Mouse (Mus musculus) v-Abl transformed pro-B cells (cell line): ENCODE results near the gene Slc35f1.

Source experiments
- in situ Hi-C, 2 experiments: fragments of 400-800 bp; cut with MboI; formaldehyde crosslinking; loops; one replicate each; pipeline ENCODE4 v1.15.1; 2025; ENCODE audit not compliant: unreplicated experiment in 2 of 2

Gene Slc35f1

GRCm38 (mm10) chr10:52918715-52919114, 228.4 kb downstream of the Slc35f1 start:
- in situ Hi-C loops, result no loop called here

- in situ Hi-C loops, result no loop called here
Measured at GRCm38 (mm10) chr10:52923143-52923542, 232.8 kb downstream of the Slc35f1 start.

GRCm38 (mm10) chr10:52926330-52926729, 236.0 kb downstream of the Slc35f1 start:
- in situ Hi-C loops, result no loop called here

DNA sequence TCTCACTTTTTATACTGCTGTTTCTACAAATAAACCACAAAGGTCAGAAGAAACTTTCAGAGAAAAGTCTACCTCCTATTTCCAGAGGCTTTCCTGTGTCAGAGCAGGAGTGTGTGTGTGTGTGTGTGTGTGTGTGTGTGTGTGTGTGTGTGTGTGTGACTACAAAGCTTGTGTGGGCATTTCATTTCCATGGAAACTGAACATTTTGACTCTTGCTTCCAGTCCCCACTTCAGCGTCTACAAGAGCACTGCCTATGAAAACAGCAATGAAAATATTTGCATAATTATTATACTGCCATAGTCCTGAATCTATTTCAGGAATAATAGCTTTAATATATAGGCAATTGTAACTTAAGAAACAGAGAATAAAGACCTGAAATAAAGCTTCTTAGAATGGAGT, 241.8 kb downstream of the Slc35f1 start:
- in situ Hi-C loops, result no loop called here

GRCm38 (mm10) chr10:52934615-52935014, 244.3 kb downstream of the Slc35f1 start:
- in situ Hi-C loops, result no loop called here

DNA sequence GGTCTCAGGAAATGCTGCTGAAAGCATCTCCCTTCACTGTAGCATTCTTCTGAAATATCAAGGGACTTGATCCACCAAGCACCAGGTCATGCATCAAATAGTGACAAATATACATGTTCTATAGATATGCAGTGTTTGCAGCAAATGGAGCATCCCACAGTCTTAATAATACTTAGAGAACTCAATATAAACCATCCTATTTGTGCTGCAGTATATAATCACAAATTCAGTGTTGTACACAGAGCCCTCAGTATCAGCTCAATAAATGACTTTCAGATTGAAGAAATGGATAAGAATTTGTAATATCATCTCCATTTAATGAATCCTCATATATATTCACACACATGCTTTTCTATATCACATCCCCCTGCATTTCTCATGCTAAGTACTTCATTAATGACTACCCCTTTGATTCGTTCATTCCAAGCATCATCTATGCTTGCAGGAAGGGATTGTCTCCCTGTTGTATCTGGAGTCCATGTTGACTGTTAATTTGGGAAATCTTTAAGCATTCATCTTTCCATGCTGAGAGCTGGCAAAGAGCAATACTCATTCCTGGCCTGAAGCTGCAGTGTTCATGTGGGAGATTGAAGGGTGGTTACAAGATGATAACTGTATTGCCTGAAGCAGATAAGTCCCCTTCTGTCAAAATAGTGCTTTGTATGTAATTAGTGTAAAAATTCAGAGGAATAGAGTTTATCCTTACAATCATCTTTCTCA, 249.9 kb downstream of the Slc35f1 start:
- in situ Hi-C loops, result no loop called here

- in situ Hi-C loops, result no loop called here
Measured at GRCm38 (mm10) chr10:52940831-52941216, 250.5 kb downstream of the Slc35f1 start.

DNA sequence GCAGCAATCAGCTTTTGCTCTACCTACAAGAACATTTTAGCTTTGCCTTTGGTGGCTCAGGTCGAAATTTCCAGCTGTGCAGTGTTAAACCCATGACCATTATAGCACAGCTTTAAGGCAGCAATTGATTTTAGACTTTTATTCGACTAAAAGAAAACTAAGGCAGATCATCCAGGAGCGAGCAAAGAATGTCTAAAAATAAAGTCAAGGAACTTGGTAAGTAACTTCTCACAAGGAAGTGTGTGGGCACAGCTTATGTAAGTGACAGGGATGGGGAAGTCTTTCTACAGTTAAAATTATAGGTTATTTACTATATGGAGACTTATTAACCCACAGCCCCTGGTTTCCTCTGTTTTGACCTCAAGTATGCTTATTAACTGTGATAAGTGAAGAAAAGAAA, 262.2 kb downstream of the Slc35f1 start:
- in situ Hi-C loops, result no loop called here

- in situ Hi-C loops, result no loop called here
Measured at GRCm38 (mm10) chr10:52956728-52957127, 266.4 kb downstream of the Slc35f1 start.

- in situ Hi-C loops, result no loop called here
Measured at GRCm38 (mm10) chr10:52979251-52979650, 288.9 kb downstream of the Slc35f1 start.

- in situ Hi-C loops, result no loop called here
Measured at GRCm38 (mm10) chr10:52982836-52983235, 292.5 kb downstream of the Slc35f1 start.

DNA sequence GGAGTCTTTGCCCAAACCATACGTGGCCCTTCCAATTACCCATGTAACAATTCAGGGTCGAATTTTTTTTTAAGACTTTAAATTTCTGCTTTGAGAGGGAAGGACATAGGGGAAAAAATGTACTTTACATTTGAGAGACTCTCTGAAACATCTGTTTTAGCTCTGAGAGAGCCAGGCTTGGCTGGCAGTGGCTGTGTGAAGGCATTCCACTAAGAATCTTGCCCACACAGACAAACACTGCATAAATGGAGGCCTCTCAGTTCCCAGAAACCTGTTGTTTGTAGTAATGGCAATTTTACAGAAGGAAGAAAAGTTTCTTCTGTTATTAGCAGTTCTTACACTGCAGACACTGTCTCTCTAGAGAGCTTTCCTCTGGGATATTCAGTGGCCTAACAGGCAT, 301.9 kb downstream of the Slc35f1 start:
- in situ Hi-C loops, result no loop called here

DNA sequence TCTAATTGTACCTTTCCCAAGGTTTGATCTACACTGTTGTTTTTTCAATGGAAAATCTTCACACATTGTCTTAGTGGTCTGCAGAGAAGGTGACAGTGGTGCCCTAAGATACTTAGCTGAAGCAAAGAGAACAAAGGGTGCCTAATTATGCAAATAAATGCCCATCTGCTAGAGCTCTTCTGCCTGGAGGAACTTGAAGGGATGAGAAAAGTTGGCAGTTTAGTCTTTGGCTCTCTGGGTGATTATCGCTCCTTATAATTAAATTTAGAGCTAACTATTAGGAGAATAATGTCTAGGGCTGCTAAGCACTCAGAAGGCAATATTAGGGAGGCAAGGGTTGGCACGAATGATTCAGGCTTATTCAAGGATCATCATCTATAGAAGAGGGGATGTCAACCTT, 306.6 kb downstream of the Slc35f1 start:
- in situ Hi-C loops, result no loop called here

DNA sequence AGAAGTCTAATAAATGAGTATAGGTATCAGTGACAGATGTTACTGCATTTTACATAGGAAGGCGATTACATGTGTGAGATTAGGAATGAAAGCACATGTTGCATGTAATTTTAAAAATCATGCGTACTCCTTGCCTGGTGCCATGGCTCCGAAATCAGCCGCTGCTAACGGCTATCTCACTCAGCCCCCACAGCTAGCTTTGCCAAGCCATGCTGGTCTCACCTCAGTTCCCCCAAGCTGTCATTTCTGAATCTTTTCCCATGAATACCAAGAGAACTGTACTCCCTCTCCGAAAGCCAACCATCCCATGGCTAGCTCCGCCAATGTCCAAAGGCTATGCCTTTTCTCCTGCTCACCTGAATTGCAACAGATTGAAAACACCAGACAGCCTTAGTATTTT, 310.8 kb downstream of the Slc35f1 start:
- in situ Hi-C loops, result no loop called here

DNA sequence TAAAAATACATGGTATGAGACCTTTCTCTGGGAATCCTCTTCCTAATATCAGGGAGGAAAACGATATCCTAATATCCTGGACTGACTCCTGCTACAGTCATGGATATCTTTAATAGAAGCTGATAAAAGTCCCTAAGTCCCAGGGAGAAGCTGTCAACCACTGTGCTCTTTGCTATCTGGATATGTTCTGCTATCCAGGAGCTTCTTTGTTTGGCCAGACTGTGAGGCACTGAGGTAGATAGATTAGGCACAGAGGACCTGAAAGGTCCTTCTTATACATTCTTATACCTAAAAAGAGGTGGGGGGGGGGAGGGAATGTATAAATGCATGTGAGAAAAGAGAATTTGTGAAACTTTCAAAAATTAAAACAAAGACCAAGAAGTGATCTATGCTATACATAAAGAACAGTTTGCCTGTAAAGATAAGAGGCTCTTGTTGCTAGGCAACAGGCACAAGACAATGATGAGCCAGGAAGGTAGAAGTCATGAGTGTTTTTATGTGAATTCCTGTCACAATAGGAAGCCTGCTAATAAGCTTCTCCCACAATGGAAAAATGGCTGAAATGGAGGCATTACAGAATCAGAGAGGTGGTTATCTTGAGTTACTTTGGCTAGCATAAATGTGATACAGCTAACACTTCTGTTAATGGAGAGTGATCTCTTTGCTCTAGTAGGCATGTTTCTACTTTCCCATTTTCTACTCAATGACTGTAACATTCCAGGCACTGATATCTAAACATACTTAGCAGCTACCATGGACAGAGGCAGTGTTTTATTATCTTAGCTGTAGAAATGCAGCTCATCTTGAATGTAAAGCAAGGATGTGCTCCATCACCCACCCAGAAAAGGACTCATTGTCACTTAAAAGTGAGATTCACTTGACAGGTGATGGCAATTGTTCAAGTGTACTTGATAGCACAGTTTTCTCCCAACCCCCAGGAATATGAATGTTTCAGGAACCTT, 316.2 kb downstream of the Slc35f1 start:
- in situ Hi-C loops, result no loop called here

- in situ Hi-C loops, result no loop called here
Measured at GRCm38 (mm10) chr10:53013878-53014277, 323.5 kb downstream of the Slc35f1 start.

GRCm38 (mm10) chr10:53028454-53028853, 338.1 kb downstream of the Slc35f1 start:
- in situ Hi-C loops, result no loop called here

GRCm38 (mm10) chr10:53035202-53035601, 344.9 kb downstream of the Slc35f1 start:
- in situ Hi-C loops, result no loop called here

DNA sequence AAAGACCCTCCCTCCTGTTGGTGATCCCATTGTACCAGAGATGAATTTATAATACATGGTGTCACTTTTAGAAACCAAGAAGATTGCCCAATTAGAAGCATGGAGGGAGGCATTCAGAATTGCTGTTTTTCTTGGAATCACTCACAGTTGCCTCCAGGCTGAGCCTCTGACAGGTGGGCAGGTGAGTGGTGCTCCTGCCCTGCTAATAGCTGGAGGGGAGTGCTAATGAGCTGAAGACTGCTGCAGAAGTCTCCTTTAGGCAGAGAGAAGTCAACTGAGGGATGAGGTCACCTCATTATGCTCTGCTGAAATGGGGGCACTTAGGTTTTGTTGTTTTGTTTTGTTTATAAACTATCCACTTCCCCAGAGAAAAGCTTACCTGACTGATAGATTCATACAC, 355.6 kb downstream of the Slc35f1 start:
- in situ Hi-C loops, result no loop called here

DNA sequence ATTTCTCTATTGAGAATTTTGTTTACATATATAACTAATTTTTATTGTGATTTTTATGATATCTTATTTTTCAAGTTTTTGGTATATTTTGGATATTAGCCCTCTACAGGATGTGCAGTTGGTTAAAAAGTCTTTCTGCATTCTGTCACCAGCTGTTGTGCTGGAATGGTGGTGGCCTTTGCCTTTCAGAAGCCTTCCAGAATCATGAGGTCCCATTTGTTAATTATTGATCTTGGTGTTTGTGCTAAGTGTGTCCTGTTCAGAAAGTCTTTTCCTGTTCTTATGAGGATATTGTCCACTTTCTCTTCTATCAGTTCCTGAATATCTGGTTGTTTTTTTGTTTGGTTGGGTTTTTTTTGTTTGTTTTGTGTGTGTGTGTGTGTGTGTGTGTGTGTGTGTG, 362.2 kb downstream of the Slc35f1 start:
- in situ Hi-C loops, result no loop called here

DNA sequence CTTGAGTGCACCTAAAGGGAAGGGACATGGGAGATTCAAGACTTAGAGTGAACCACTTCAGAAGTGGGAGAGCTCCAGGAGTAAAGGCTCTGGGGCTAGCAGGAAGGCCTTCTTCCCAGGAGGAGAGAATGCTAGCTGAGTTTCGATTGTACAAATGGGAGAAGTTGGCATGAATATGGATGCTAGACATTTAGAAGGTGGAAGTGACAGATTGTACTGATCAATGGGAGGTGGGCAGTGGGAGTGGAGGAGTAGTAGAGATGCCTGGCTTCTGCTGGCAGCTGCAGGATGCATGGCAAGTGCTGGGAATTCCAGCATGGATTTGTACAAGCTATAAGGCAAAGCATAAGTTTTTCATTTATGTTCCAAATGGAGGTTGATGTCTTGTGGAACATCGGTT, 370.4 kb downstream of the Slc35f1 start:
- in situ Hi-C loops, result no loop called here

DNA sequence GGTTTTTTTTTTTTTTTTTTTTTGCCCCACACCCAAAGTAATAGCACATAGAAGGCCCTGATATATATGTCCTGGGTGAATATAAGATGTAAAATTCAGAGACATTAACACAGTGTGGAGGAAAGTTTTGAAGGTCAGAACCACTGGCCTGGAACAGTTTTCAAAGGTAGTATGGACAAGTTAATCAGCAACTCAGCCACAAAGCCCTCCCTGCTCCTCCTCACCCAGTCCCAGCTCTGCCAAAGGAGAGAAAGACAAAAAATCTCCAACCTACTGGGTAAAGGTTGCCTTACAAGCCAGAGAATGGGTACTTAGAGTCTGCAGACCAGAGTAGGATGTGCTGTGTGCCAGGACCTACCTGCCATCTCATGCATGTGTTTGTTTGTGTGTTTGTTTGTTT, 372.4 kb downstream of the Slc35f1 start:
- in situ Hi-C loops, result no loop called here
